Mouse (Mus musculus) lung, postnatal 10 days (tissue): ENCODE measurements around the gene Sertad3.

Source experiments
- DNase-seq: peaks from one replicate; pipeline ENCODE4 v3.0.0; 2021

Sertad3 gene

DNA sequence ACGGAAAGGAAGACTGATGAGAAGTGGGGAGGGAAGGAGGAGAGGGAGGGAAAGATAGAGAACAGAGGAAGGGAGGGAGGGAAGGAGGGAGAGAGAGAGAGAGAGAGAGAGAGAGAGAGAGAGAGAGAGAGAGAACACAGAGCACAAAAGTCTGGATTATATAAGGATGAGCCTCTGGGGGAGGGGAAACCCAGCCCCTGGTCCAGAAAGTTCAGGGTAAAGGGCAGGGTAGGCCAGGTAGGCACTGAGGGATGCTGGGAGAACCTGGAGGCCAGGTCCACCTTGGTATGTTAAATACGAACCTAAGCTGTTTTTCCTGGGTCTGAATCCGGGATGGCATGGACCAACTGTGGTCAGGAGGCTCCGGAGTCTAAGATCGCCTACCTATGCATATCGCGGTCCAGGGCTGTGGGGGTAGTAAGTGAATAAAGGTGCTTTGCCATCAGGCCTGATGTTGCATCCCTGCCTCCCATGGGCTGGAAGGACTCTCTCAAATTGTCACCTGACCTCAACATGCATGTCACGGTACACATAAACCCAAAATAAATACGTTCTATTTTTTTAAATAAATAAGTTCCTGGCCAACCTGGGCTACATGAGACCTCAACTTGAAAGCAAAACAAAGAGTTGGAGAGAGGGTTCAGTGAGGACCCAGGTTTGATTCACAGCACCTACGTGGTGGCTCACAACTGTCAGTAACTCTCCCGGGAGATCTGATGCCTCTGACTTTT is 2.0 kb upstream of the Sertad3 start:
- no peak for DNase-seq

GRCm38 (mm10) chr7:27472596-27472995 is 972 bp upstream of the Sertad3 start:
- peak; percentile 13 for DNase-seq

- DNase-seq = no peak
These were observed 394 bp downstream of the Sertad3 start for GRCm38 (mm10) chr7:27473835-27474489.

- DNase-seq = peak; percentile 99
These were observed 954 bp downstream of the Sertad3 start for GRCm38 (mm10) chr7:27474490-27474954.

GRCm38 (mm10) chr7:27475596-27475995 is 2.0 kb downstream of the Sertad3 start:
- DNase-seq = no peak

GRCm38 (mm10) chr7:27476098-27476635 is 2.6 kb downstream of the Sertad3 start:
- no peak for DNase-seq

- no peak for DNase-seq
These were observed 5.0 kb downstream of the Sertad3 start for GRCm38 (mm10) chr7:27478561-27478960.

GRCm38 (mm10) chr7:27479750-27480149 is 6.2 kb downstream of the Sertad3 start:
- no peak for DNase-seq

GRCm38 (mm10) chr7:27480506-27480905 is 6.9 kb downstream of the Sertad3 start:
- DNase-seq = no peak

DNA sequence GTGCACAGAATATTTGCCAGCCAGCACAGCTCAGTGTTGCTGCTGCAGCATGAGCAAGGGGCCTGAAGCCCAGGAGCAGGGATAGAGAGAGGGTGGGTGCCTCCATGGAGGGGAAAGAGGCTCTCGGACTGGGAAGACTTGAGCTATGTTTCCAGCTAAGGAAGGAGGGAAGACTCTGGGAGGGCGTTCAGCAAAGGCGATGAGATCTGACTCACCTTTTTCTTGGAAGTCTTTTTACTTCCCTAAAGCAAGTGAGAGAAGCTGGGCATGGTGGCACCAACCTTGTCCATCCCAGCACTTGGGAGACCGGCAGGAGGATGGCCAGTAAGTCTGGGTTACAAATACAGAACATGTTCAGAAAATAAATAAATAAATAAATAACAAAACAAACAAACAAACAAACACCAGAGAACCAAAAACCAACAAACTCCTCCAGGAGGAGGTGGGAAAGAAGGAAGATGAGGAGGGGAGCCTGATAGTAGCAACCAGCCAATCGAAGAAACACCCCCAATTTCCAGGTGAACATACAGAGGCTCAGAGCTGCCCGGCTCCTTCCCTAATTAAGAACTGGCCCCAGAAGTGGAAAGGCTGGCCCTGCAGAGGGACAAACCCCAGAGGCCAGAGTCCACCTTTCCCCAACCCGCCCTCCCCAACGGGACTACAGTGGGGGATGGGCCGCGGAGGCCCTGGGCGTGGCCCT is 7.5 kb downstream of the Sertad3 start:
- no peak for DNase-seq

- DNase-seq = peak; percentile 95
These were observed 8.0 kb downstream of the Sertad3 start for GRCm38 (mm10) chr7:27481627-27481969.

DNA sequence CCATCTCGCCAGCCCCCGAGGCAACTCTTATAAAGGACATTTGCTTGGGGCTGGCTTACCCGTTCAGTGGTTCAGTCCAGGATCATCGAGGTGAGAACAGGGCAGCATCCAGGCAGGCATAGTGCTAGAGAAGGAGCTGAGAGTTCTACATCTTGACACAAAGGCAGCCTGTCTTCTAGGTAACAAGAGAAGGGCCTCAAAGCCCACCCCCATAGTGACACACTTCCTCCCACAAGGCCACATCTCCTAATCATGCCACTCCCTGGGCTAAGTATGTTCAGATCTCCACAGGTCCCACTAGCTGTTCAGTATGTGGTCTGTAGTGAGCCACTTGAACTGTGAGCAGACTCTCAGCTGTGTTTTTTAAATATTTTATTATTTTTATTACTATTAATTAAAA is 10.3 kb downstream of the Sertad3 start:
- DNase-seq = no peak

DNA sequence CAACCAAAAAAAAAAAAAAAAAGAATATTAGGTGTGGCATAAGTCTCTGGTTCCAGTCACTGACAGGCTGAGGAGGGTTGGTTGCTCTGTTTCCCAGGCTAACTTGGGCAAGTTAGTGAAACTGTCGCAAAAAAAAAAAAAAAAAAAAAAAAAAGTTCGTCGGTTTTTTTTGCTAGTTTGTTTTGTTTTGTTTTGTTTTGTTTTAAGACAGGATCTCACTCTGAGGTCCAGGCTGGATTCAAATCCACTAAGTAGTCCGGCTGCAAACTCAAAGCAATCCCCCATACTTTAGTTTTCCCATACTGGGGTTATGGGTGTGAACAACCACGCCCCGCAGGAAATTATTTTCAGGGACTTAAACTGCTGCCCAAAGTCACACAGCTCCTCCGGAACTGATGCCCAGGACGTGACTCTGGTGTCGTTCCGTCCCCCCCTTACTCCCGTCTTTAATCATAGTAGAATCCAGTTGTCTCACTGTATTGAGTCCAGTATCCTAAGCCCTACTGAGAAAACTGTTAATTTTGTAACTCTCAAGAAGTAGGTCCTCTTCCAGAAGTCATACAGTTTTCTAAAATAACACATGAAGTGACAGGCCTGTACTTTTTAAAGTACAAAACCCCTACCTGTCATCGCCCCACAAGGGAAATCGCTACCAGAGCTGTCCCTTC is 12.7 kb downstream of the Sertad3 start:
- DNase-seq = peak; percentile 71

- DNase-seq = peak; percentile 100
These were observed 13.5 kb downstream of the Sertad3 start, which contains the start of gene Sertad1 for GRCm38 (mm10) chr7:27486770-27487697. Gene Sertad1, plus strand, starts transcription at chr7:27486910.

GRCm38 (mm10) chr7:27487740-27488268 is 14.2 kb downstream of the Sertad3 start:
- DNase-seq = peak; percentile 93

GRCm38 (mm10) chr7:27489270-27489869 is 15.8 kb downstream of the Sertad3 start:
- DNase-seq = no peak

- no peak for DNase-seq
These were observed 16.6 kb downstream of the Sertad3 start for GRCm38 (mm10) chr7:27490227-27490542.

DNA sequence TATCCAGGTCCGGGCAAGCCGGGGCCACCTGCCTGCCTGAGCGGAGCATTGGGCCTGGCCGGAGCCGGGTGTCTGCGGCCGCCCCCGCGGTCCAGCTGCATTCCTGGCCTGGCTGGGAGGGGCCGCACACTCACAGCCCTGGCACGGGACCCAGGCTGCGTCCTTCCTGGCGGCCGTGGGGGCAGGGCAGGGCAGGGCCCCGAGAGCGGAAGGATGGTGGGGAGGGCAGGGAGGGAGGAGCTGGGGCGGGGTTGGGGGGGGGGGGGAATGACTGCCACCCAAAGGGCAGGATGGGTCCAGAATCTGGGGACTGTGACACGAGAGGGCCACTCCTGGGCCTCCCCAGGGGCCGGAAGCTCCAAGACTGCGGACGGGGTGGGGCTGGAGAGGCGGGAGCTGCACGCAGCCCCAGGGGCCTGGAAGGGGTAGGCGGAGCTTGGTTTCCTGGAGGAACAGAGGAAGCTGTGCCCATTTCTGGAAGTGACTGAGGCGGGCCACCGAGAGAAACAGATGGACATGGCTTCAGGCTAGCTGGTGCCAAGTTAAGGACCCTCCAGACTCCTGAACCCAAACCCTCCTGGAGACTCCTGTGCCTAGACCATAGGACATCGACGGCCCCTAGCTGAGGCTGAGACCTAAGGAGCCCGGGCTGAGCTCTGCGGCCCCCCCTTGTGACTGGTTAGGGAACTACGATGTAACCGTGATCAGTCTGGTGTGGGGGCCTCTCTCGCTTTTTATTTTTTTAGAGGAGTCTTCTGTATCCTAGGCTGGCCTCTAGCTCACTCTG is 17.2 kb downstream of the Sertad3 start:
- peak; percentile 98 for DNase-seq

DNA sequence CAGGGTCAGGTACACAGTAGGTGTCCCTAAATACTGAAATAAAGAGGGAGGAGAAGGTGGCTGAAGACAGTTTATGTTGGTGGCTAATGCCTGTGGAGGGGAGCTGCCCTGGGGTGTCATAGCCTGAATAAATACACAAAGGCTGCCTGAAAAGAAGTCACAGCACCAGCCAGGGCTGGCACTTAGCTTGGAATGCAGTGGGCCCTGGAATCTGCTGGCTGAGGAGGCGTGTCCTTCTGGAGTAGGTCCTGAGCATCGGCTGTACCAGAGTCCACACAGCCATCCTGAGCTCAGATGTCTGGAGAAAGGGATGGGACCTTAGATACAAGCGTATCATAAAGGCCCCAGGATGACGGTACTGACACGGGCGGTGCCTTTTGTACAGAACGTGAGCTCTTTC is 18.3 kb downstream of the Sertad3 start:
- peak; percentile 59 for DNase-seq

DNA sequence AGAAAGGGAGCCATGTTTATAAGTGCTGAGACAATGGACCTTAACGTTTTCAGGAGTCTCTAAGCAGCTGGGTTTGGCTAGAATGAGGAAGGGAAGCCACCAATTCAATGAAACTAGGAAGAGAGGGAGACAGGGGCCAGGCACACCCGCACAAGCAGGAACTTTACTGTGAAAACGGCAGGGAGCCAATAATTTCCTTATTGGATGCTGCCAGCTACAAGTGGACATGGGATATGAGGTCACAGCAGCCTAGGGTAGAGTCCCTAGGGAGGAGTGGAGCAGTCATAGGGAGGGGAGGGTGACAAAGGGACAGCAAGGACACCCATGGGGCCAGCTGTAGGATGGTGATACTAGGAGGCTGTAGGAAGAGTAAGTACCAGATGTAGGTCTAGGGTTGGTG is 19.5 kb downstream of the Sertad3 start:
- DNase-seq = peak; percentile 67
